Mouse (Mus musculus) heart, embryonic 14.5 days (tissue): Measurements from ENCODE around the gene Gm13043. TPM values are rescaled to one million over a fixed set of nuclear protein-coding genes. Genes with fewer than 3 reads are reported as not detected.
"Not testable (repeated sequence)": the region's sequence is repeated elsewhere in the genome, so short reads cannot be mapped to it uniquely, and the experiment has no call there.

Source experiments
- ATAC-seq: fragments of 200-750 bp; cut with Nextera tagmentation; 2 replicates; pipeline ENCODE4 v1.8.0; 2017; ENCODE audit warnings: low read depth, moderate TSS enrichment; ENCODE audit not compliant: insufficient number of reproducible peaks, insufficient read depth, low FRiP score
- H3K27ac ChIP-seq, 2 experiments: fragments of 200-500 bp in 1 of 2; fragments of 300-500 bp in 1 of 2; sonication (generic) in 1 of 2; replicated peaks in 1 of 2; 2 replicates each; pipeline ENCODE4 v1.5.1; 2012 to 2014; ENCODE audit warnings: low read depth in 2 of 2, low read length in 2 of 2, control low read depth in 1 of 2, mild to moderate bottlenecking in 1 of 2, mixed read lengths in 1 of 2; ENCODE audit not compliant: control insufficient read depth in 1 of 2, insufficient read depth in 1 of 2
- H3K27me3 ChIP-seq: fragments of 300-500 bp; sonication (generic); 2 replicates; pipeline ENCODE4 v1.6.1; 2014; ENCODE audit warnings: mild to moderate bottlenecking, low read length, control low read depth; ENCODE audit not compliant: control insufficient read depth, insufficient read depth
- H3K36me3 ChIP-seq: fragments of 300-500 bp; sonication (generic); 2 replicates; pipeline ENCODE4 v1.6.1; 2014; ENCODE audit warnings: mild to moderate bottlenecking, control low read depth, low read length, mixed read lengths; ENCODE audit not compliant: control insufficient read depth, insufficient read depth
- H3K4me1 ChIP-seq, 2 experiments: fragments of 200-500 bp in 1 of 2; fragments of 300-500 bp in 1 of 2; sonication (generic) in 1 of 2; 2 replicates each; pipeline ENCODE4 v1.6.1; 2012 to 2014; ENCODE audit warnings: low read length in 2 of 2, control low read depth in 1 of 2, mixed read lengths in 1 of 2; ENCODE audit not compliant: control insufficient read depth in 2 of 2, insufficient read depth in 2 of 2
- H3K4me2 ChIP-seq: fragments of 300-500 bp; sonication (generic); 2 replicates; pipeline ENCODE4 v1.6.1; 2014; ENCODE audit warnings: mild to moderate bottlenecking, low read length
- H3K4me3 ChIP-seq, 2 experiments: fragments of 200-500 bp in 1 of 2; fragments of 300-500 bp in 1 of 2; sonication (generic) in 1 of 2; 2 replicates each; pipeline ENCODE4 v1.5.1; 2012 to 2014; ENCODE audit warnings: low read length in 2 of 2, mild to moderate bottlenecking in 2 of 2, control low read depth in 1 of 2, low read depth in 1 of 2, moderate library complexity in 1 of 2; ENCODE audit not compliant: control insufficient read depth in 1 of 2, insufficient read depth in 1 of 2
- H3K9ac ChIP-seq: fragments of 300-500 bp; sonication (generic); 2 replicates; pipeline ENCODE4 v1.6.1; 2014; ENCODE audit warnings: mild to moderate bottlenecking, low read length
- H3K9me3 ChIP-seq: fragments of 300-500 bp; sonication (generic); 2 replicates; pipeline ENCODE4 v1.6.1; 2016; ENCODE audit warnings: low read length, control low read depth; ENCODE audit not compliant: control insufficient read depth
- WGBS: fragments of 180-500 bp; shearing (Covaris S2); extraction: QIAGEN DNeasy Blood & Tissue Kit; methylation state at CpG from one replicate; pipeline ENCODE4 v1.1.7; 2014; 5-methylcytosine and 5-hydroxymethylcytosine counted together
- polyA plus RNA-seq: library from polyadenylated mRNA; unstranded; fragments of >200 nt; fragmentation: Nextera tagmentation; extraction: Ambion mirVana; gene quantifications from 2 replicates; pipeline ENCODE4 v1.2.1, GENCODE M21; 2014

Gm13043 gene
- polyA plus RNA-seq = not detected in 2 replicates

DNA sequence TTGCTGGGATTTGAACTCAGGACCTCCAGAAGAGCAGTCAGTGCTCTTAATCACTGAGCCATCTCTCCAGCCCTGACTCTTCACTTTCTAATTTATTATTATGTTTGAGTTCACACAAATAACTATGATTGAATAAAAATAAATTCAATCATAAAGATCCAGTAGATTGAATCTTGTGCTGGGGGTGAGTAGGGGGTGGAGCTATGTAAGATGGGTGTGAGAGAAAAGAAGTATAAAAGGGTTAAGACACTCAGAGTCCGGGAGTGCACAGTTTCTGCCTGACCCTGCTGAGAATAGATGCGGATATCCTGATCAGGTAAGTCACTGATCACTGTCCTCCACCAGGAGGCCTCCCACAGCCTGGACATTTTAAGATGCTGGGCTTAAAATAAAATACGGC lies at the start of gene Gm13043:
Gm13043 (plus strand) TSS at position 301 of the 400 bp plus-strand sequence.
- WGBS = 69% methylated on average over 3 of the region's 3 CpGs
- no peak for ATAC-seq
- no peak within 1 kb of the TSS for H3K9ac ChIP-seq
- H3K36me3 ChIP-seq = no peaks in the 10 kb centered on the region
- no peak within 1 kb of the TSS for H3K4me3 ChIP-seq
- no peaks in the 10 kb centered on the region for H3K27me3 ChIP-seq
- H3K27ac ChIP-seq = no peak within 1 kb of the TSS
- H3K4me2 ChIP-seq = no peak within 1 kb of the TSS
- no peaks in the 10 kb centered on the region for H3K4me1 ChIP-seq
- no peaks in the 10 kb centered on the region for H3K9me3 ChIP-seq

DNA sequence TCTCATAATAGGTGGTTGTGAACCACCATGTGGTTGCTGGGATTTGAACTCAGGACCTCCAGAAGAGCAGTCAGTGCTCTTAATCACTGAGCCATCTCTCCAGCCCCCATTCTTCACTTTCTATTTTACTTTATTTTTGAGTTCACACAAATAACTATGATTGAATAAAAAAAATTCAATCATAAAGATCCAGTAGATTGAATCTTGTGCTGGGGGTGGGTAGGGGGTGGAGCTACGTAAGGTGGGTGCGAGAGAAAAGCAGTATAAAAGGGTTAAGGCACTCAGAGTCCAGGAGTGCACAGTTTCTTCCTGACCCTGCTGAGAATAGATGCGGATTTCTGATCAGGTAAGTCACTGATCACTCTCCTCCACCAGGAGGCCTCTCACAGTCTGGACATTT lies 24.5 kb downstream of the Gm13043 start, which contains the start of gene Gm13040:
Gm13040 (plus strand) TSS at position 301 of the 400 bp plus-strand sequence.
- WGBS = no CpG with 5 or more reads among the region's 3 CpGs
- H3K27me3 ChIP-seq, H3K4me2 ChIP-seq, H3K9ac ChIP-seq, H3K9me3 ChIP-seq, H3K4me3 ChIP-seq, H3K36me3 ChIP-seq, ATAC-seq, H3K27ac ChIP-seq, H3K4me1 ChIP-seq: not testable (repeated sequence)

DNA sequence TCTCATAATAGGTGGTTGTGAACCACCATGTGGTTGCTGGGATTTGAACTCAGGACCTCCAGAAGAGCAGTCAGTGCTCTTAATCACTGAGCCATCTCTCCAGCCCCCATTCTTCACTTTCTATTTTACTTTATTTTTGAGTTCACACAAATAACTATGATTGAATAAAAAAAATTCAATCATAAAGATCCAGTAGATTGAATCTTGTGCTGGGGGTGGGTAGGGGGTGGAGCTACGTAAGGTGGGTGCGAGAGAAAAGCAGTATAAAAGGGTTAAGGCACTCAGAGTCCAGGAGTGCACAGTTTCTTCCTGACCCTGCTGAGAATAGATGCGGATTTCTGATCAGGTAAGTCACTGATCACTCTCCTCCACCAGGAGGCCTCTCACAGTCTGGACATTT lies 40.3 kb downstream of the Gm13043 start, which contains the start of the genes BC080695 and Gm13057:
BC080695 (plus strand) TSS at position 301 of the 400 bp plus-strand sequence.
Gm13057 (plus strand) TSS at position 310 of the 400 bp plus-strand sequence.
- not testable (repeated sequence) for H3K36me3 ChIP-seq, H3K9ac ChIP-seq, H3K4me1 ChIP-seq, H3K4me2 ChIP-seq, ATAC-seq, H3K9me3 ChIP-seq, H3K27ac ChIP-seq, H3K4me3 ChIP-seq, H3K27me3 ChIP-seq
- no CpG with 5 or more reads among the region's 3 CpGs for WGBS

Other genes starting within 250 kb of the Gm13043 start
- 24.5 and 26.9 TPM in 2 replicates for gene Pdpn, start 211.8 kb upstream of the Gm13043 start, polyA plus RNA-seq
- gene Lrrc38, start 161.6 kb upstream of the Gm13043 start, polyA plus RNA-seq = 0.24 and 0.47 TPM in 2 replicates
- gene Pramel1, start 116.9 kb upstream of the Gm13043 start, polyA plus RNA-seq = not detected in 2 replicates
- 12.7 and 13.4 TPM in 2 replicates for gene Pramef8, start 98.9 kb upstream of the Gm13043 start, polyA plus RNA-seq
- gene Oog4, start 61.0 kb upstream of the Gm13043 start, polyA plus RNA-seq = not detected in 2 replicates
- not detected in 2 replicates for gene Gm13040, start 24.6 kb downstream of the Gm13043 start, polyA plus RNA-seq
- gene BC080695, start 40.4 kb downstream of the Gm13043 start, polyA plus RNA-seq = not detected in 2 replicates
- gene Gm13057, start 40.4 kb downstream of the Gm13043 start, polyA plus RNA-seq = not detected in 2 replicates
- gene Gm13083, start 103.7 kb downstream of the Gm13043 start, polyA plus RNA-seq = not detected in 2 replicates
- not detected in 2 replicates for gene Gm13088, start 145.9 kb downstream of the Gm13043 start, polyA plus RNA-seq
- not detected in 2 replicates for gene Gm13089, start 191.4 kb downstream of the Gm13043 start, polyA plus RNA-seq
- not detected in 2 replicates for gene Gm13078, start 208.1 kb downstream of the Gm13043 start, polyA plus RNA-seq